Mouse (Mus musculus): ENCODE measurements around the gene Bcan.

Gene Bcan

GRCm38 (mm10) chr3:87971489-87972202 is 28.4 kb downstream of the Bcan start:
- DNase-seq = no peak

DNA sequence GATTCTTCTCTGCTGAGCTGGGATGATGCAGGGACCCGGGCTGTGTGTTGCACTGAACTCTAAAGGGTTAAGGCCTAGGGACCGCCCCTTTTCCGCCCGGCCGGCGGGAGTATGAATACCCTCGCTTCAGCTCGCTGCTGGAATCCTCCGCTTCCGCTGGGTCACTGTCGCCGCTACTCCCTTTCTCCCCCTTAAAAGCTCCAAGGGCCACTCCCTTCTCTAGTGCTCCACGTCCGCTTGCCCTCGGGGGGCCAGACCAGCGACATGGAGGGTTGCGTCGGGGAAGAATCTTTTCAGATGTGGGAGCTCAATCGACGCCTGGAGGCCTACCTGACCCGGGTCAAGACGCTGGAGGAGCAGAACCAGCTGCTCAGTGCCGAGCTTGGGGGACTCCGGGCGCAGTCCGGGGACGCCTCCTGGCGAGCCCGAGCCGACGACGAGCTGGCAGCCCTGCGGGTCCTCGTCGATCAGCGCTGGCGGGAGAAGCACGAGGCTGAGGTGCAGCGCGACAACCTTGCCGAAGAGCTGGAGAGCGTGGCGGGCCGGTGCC is 29.0 kb downstream of the Bcan start, which contains the start of gene Nes:
Gene Nes, plus strand, starts transcription at position 140 of the 550 bp plus-strand sequence.
- DNase-seq = no peak

DNA sequence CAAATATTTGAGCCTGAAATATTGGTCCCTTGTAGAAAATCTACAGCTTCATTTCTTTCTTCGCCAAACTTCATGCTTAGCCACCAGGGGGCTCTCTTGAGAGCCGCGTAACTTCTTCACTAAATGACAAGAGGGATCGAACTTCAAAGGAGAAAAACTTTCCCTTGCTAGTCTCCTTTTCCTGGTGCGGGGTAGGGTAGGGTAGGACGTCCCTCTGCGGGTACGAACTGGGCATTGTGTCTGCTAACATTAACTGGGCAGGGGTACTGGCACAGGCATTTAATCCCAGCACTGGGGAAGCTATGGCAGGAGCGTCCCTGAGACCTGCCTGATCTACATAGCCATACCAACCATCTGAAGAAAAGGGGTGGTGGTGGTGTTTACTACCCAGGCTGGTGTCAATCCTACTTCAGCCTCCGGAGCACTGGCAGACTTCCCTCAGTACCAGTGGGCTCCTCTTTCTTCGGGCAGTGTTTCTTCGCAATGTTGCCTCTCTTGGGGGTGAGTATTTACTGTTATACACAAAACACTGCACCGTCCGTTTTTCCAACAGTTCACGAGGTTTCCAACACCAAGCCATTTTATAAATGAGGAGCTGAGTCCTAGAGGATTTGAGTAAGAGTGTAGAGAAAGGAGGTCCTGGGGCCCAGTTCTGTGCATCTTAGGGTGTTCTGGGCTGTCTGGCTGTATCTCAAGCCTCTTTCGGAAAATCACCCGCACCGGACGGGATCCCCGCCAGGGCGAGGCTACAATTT is 29.7 kb downstream of the Bcan start:
- no peak for DNase-seq

DNA sequence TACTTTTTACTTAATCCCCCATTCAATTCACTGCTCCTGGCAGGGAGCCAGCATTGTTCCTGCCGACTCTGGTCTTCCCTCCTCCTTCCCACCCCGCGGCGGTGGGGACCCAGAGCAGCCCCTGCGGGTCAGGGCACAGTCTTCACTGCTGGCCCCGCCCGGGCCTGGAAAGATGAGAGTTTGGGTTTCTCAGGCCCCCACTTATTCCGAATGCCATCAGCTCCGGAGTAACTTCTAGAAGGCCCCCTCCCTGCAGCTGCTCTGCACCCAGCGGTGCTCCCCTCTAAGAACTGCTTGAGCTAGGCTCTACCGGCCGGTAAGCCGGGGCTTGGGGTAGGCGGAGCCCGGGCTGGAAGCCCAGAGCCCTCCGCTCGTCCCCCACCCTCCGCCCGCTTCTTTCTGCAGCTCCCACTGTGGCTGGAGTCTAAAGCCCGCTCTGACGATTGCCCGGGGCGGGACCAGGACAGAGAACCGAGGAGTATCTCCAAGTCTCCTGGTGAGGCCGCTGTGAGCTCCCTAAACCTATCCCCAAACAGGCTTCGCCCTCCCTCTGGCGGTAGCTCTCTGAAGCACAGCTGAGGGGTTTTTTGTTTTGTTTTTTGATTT is 39.3 kb downstream of the Bcan start:
- peak; percentile 85 for DNase-seq

DNA sequence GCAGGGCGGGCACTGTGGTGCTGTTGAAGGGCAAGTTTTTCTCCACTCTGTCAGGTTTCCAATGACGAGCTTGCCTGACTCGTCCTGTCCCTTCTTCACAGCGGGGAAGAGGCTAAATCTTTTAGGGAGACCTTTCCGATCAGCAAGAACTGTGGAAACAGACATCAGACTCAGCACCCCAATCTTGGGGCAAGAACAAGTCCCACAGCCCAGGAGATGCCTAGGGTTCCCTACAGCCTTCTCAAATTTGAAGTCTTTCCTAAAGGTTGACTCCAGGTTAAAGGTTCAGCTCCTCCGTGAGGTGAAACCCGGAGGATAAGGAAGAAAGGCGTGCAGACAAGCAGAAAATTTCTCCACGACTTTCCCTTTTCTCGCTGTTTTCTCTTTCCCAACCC is 39.8 kb downstream of the Bcan start:
- DNase-seq = no peak

- no peak for DNase-seq
Measured at GRCm38 (mm10) chr3:87959371-87959770, 40.7 kb downstream of the Bcan start.

DNA sequence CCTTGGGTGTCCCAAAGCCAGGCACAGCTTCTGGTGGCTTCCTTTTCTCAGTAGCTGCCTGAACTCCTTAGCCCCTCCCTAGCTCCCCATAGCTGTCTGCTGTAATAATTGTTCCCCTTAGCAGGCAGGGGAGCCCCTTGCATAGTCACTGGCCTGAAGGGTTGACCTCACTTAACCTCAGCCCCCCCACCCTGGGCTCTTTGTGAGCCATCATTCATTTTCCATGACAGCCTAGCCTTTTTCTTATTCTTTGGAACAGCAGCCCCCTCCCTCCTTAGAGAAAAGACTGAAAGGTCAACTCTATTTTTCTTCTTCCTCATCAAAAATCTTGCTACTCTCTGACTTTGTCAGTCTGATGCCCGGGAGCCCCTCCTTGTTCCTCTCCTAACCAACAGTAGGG is 41.1 kb downstream of the Bcan start:
- DNase-seq = no peak

- no peak for DNase-seq
Measured at GRCm38 (mm10) chr3:87958476-87958875, 41.6 kb downstream of the Bcan start.

DNA sequence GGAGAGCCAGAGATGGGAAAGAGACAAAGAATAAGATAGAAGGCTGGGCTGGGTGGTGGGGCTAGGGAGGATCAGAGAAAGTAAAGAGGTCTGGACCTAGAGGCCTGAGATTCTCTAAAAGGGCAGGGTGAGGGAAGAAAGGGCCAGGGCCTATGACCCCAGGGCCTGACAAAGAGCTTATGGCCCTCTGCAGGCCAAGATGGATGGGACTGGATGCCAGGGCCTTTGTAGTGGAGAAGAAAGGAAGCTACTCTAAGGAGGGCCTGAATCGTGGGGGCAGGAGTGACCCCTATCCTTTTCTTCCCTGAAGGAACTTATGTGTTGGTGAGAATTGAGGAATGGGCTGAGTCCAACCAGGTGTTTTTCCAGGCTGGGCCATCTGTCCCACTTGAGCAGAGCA is 42.0 kb downstream of the Bcan start:
- DNase-seq = no peak

GRCm38 (mm10) chr3:87952440-87952839 is 47.6 kb downstream of the Bcan start:
- DNase-seq = no peak

DNA sequence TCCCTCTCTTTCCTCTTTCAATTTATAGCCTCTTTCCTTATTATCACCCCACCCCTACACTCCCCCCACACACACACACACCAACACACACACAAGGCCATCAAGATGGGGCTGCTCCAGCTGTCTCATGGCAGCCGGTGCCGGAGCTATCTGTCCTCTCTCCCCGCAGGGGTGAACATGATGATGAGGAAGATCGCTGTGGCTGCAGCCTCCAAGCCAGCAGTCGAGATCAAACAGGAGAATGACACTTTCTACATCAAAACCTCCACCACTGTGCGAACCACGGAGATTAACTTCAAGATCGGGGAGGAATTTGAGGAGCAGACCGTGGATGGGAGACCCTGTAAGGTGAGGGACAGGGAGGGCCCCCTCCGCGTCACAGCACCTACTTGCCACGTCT is 48.1 kb downstream of the Bcan start:
- DNase-seq = no peak

GRCm38 (mm10) chr3:87949955-87950515 is 50.0 kb downstream of the Bcan start:
- DNase-seq = no peak

DNA sequence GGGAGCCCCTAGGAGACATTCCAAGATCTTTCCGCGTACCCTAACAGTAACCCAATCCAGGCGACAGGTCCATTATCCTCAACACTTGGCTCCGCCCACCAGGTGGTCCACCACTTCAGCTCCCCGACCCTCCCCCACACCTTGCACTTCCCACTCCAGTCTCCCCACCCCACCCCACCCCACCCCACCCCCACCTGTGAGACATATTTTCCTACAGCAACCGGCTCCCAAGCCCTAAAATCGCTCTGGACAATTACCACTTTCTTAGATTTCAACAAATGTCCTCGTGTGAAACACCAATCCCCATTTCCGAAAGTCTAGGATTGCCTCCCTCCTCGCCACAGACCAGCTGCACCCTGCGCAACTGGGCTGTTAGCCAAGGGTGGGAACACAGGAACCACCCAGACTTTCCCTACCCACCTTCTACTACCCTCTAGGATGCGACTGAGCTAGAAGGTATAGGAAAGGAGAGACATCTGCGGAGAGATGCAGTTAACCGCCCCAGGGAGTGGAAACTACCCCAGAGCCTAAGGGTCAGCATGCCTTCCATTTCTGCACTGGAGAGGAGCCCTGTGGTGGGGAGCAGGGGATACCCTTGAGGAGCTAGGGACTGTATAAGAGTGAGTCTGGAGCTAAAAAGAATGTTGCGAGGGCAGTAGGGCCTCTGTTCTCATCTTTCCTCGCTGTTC is 50.6 kb downstream of the Bcan start:
- DNase-seq = no peak

- no peak for DNase-seq
Measured at GRCm38 (mm10) chr3:87948378-87949265, 51.4 kb downstream of the Bcan start, which contains the start of gene Crabp2. Gene Crabp2, plus strand, starts transcription at chr3:87948666.

DNA sequence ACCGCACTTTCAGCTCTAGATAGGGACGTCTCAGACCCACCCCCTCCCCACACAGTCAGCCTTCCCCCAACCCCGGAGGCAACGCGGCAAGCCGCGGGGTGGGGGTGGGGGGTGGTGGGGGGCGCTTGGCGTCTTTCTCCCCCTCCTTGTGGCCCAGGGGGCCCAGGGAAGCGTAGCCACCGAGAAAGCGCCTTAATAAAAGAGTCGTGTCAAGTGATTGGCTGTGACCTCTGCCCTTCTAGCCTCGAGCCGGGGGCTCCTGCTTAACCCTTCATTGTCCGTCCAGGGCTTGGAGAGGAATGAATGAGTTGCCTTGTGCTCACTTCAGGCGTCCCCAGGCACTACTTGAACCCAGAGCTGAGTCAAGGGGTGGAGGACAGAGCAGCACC is 52.2 kb downstream of the Bcan start:
- DNase-seq = no peak

- DNase-seq = no peak
Measured at GRCm38 (mm10) chr3:87947056-87947810, 52.8 kb downstream of the Bcan start.

GRCm38 (mm10) chr3:87946541-87946860 is 53.5 kb downstream of the Bcan start:
- no peak for DNase-seq

DNA sequence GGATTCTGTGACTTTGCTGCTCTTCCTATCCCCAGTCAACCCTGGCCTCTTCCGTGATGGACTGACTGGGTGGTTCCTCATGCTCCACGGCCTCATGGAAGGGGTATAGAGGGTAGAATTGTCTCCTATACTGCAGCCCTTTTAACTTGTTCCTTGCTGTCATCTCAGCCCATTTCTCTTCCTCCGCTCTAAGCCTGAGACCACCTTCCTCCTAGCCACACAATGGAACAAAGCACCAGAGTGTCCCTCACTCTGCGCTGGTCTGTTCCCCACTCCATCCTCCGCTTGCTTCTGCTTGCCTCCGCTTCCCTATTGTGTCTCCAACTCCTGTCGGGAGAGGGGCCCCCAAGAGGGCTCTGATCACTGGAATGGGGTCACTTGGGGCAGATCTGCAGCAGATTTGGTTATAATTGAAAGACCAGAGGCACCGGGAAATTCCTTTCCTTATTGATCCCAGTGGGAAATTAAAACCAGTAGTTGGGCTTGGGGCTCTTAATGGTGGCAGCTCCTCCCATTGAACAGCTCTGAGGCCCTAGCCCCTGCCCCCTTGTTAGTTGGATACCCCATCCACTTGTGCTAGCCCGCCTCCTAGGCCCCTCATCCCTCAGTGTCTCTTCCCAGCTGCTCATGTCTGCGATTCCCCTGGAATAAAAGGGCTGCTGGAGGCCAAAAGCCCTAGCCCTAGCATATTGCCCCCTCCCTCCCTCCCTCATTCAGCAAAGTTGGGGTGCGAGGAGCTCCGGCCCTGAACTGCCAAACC is 54.1 kb downstream of the Bcan start:
- DNase-seq = no peak

- DNase-seq = no peak
Measured at GRCm38 (mm10) chr3:87944838-87945600, 55.0 kb downstream of the Bcan start.
